Mouse (Mus musculus) activated CD4-positive, CD25-positive, alpha-beta regulatory T cell, adult 4 months (primary cell): ENCODE results near the gene Slc25a4. TPM values are rescaled to one million over a fixed set of nuclear protein-coding genes. Genes with fewer than 3 reads are reported as not detected.

Source experiments
- ATAC-seq: one replicate; pipeline ENCODE4 v1.8.0; 2017
- polyA plus RNA-seq, 2 experiments: library from polyadenylated mRNA; unstranded; fragments of 100-300 nt; shearing (Covaris generic); gene quantifications; one replicate each; pipeline ENCODE4 v1.2.1; 2017

The Slc25a4 gene
- polyA plus RNA-seq, 2 experiments from 2014 or later: 197 to 224 TPM

DNA sequence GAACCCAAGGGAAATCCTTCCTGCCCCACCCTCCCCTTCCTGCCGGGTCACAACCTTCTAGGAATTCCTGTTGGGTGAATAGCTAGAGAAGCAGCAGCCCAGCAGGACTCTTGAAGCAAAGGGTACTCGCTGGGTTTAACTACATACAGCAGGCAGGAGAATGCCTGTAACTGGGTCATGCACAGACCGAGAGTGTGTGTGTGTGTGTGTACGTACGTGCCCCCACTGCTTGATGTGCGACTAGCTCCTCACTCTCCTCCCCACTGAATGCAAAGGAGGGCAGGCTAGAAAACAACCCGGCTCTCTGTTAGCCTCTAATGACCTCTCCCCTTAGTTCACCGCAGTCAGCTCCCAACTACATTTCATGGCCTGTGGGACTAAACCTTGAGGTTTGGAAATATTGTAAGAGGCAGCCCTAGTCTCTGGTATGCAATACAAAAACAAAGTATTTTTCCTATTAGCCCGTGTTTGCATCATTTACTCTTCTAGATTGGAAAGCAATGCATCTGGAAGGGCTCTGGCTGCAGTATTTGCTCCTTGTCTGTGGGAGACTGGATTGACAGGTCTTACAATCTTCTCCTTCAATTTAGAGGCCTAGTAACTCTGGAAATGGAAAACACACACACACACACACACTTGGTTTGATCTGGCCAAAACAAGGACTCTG is 6.0 kb downstream of the Slc25a4 start:
- ATAC-seq: no peak

DNA sequence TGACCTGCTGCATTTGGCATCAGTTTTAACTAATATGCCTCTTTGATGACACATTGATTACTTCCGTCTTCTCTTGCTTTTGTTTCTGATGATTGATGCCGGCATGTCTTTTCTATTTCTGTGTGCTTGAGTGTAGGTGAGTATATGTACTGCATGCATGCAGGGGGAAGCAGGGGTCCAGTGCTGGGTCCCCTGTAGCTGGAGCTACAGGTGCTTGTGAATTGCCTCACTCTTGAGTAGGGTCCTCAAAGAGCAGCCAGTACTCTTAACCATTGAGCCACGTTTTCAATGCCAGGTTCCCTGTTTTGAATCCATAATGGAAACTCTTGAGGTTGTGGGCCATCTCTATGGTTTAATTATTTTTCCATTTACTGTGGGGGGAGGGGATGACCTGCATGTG is 6.8 kb downstream of the Slc25a4 start:
- ATAC-seq: no peak

DNA sequence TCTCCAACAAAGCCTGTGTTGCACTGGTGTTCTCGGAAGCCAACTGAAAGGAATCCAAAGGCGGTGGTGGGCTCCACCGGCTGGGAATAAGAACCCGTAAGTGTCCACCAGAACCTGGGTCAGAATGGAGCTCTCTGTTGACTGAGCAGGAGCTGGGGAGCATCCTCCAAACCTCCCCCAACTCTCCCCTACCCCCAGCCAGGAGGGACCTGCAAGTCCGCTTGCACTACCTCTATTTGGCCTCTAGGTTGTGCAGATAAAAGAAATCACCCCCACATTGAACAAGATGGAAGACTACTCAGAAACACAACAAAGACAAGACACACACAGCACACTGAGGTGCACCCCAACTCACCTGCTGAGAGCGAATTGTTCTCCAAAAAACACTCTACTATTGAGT is 8.7 kb downstream of the Slc25a4 start:
- peak; percentile 53 for ATAC-seq

DNA sequence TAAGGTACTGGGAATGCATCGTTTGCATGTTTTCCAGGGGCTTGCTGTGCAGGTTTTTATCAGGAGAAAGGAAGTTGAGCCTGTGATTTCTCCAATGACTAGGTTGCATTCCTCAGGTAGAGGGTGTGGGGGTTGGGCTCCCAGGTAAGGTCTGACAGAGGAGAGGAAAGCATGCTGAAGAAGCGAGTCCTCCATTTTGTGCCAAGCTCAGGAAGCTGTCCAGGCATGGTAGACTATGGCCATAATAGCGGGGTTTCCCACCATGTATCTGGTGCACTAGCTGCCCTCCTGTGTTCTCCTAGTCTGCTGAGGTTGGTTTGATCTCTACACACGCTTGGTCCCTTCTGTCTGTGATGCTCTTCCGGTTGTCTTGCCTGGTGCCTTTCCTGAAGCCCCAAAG is 13.4 kb downstream of the Slc25a4 start:
- no peak for ATAC-seq

DNA sequence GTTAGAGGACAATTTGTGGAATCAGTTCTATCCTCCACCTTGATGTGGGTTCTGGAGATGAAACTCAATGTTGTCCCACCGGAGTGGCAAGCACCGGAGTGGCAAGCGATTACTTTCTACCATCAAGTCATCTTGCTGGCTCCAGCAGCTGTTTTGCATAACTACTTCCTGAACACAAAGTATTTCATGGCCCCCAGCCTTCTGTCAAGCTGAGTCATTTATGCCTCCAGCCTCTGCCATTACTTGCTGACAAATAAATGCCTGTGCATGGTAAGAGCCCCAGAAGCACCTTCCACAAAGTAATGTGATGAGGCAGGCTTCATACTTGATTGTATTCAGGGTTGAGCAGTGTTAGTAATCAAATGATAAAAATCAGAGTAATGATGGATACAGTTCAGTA is 14.2 kb downstream of the Slc25a4 start:
- ATAC-seq: no peak

DNA sequence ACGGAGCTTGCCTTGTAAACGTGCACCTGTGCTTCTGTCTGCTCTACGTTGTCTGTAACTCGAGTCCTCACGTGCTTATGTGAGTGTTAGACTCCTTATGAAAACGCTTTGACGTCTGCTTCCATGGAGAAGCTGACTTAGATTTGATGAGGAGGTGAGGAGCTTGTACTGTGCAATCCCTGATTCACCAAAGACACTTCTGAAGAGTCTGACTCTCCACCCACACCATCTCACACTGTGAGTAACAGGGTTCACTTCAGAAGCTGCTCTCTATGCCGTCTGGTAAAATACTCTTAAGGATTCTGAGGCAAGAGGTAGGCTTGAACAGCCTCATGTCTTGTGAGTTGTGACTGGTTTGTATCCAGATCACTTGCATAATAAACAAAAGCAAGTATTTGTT is 18.0 kb downstream of the Slc25a4 start:
- no peak for ATAC-seq

DNA sequence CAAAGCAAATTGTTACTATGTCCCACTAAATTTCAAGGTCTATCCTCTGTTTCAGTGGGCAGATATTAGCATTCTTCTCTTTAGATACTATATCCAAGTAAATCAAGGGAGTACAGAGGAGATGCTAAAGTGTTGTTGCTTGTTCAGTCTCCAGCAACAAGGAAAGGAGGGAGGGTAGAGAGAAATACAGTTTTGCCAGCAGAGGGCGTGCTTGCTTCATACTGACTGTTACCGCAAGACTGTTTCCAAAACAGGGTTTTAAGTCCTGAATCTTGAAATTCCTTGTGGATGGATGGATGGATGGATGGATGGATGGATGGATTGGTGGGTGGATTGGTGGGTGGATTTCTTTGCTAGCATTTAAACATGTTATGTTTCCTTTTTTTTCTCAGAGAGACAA is 25.7 kb downstream of the Slc25a4 start:
- ATAC-seq: no peak

DNA sequence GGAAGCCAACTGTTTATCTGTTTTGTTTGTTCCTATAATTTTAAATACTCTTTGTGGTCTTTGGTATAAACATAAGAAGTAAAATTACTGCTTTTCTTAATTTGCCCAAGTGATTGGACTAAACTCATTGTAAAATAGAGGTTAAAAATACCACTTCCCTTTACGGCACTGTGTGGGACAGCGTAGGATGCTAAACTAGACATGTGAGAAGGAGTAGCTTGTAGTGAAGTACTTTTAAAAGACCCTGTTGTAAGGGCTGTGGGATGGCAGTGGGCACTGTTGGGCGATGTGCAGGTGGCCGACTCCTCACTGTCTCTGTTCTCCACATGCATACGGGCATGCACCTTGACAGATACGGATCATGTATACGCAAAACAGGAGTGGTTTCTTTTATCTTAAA is 30.9 kb downstream of the Slc25a4 start:
- ATAC-seq: no peak

DNA sequence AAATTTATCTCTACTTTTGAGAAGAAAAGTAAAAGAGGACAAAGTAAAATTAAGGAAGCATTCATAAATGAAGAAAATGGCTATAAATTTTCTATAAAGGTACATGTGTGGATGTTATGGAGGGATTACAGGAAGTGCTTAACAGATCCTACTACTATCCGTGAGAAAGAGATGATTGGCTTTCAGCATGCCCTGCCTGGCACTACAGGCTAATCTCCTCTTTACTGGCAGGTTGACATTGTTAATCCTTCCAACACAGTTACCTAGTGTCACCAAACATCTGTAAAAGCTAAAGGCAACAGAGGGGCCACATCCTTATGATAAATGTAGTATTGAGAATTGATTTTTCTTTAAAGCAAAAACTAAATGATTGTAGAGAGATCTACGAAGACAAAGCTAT is 37.4 kb downstream of the Slc25a4 start:
- no peak for ATAC-seq

DNA sequence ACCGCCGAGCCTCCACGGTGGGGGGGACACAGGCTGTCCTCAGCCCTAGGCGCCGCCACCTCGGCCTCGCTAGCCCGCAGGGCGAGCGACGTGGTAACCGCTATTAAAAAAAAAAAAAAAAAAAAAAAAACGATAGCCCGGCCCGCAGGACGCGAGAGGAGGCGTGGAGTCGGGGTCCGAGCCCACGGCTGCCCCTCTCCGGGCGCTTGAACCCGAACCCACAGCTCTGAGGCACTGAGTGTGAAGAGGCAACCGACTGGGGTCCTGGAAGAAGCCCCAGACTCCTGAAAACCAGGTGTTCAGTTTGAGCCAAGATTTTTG is 47.3 kb downstream of the Slc25a4 start:
- no peak for ATAC-seq

DNA sequence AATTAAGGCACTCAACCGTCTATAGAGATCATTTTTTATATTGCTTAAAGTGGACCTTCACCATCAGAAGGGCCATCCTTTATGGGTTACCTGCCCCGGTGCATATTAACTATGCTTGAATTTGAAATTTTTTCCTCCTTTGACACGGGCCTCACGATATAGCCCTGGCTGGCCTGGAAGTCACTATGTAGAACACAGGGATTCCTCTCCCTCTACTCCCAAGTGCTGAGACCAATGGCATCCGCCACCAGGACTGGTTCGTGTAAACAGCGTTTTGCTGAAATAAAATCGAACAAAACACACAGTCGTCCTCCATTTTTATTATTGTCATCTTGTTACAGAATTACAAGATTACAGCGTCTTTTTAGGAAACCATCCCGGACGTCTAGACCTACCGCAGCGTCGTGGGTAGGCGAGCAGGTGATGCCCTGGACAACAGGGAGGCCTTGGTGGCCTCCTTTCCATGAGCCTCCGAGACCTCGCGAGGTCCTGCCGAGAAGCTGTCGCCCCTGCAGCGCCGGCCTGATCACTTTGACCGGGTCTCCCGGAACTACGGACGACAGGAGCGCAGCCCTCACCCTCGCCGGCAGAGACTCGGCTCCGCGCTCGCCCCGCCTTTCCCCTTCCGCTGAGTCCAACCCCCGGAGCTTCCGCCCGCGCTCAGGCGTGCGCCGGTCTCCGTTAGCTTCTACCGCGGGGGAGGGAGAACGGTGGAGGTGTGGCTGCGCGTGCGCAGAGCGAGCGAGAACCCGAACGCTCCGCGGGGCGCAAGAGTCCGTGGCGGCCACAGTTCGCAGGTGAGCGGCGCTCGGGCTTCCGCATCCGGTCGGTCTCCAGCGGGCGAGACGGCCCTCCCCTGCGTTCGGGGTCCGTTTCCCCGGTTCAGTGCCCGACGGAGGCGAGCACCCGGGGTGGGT is 47.9 kb downstream of the Slc25a4 start:
- ATAC-seq: peak; percentile 98

Other genes with a start within 250 kb of the Slc25a4 start
- gene 1700029J07Rik, start 236.0 kb downstream of the Slc25a4 start, polyA plus RNA-seq: 1 to 10 TPM; 1.0 to 1.2 TPM
- 10 to 100 TPM; 61.5 to 66.8 TPM for gene Ufsp2, start 235.8 kb downstream of the Slc25a4 start, polyA plus RNA-seq
- under 1 TPM in 1 of 2 experiments, not detected in 1; 0.62 TPM for gene Lrp2bp, start 212.0 kb downstream of the Slc25a4 start, polyA plus RNA-seq
- 10 to 100 TPM; 11.8 to 13.0 TPM for gene Ankrd37, start 205.6 kb downstream of the Slc25a4 start, polyA plus RNA-seq
- gene Cfap97, start 59.5 kb downstream of the Slc25a4 start, polyA plus RNA-seq: 10 to 100 TPM; 31.5 to 38.2 TPM
- gene Snx25, start 59.1 kb downstream of the Slc25a4 start, polyA plus RNA-seq: 1 to 10 TPM; 7.9 to 8.4 TPM
- not detected for gene Helt, start 83.4 kb upstream of the Slc25a4 start, polyA plus RNA-seq